Mouse (Mus musculus) hindbrain, embryonic 13.5 days (tissue): ENCODE data around the gene Kcnmb1. TPM values are rescaled to one million over a fixed set of nuclear protein-coding genes. Genes with fewer than 3 reads are reported as not detected.

Source experiments
- ATAC-seq: fragments of 200-750 bp; cut with Nextera tagmentation; 2 replicates; pipeline ENCODE4 v1.8.0; 2017; ENCODE audit warnings: moderate TSS enrichment; ENCODE audit not compliant: low FRiP score
- H3K27ac ChIP-seq: fragments of 300-500 bp; sonication (generic); 2 replicates; pipeline ENCODE4 v1.5.1; 2015; ENCODE audit warnings: inconsistent platforms, mild to moderate bottlenecking, moderate library complexity
- H3K27me3 ChIP-seq: fragments of 300-500 bp; sonication (generic); 2 replicates; pipeline ENCODE4 v1.6.1; 2015; ENCODE audit warnings: mild to moderate bottlenecking, inconsistent platforms
- H3K36me3 ChIP-seq: fragments of 300-500 bp; sonication (generic); 2 replicates; pipeline ENCODE4 v1.6.1; 2015; ENCODE audit warnings: mild to moderate bottlenecking, inconsistent platforms
- H3K4me1 ChIP-seq: fragments of 300-500 bp; sonication (generic); replicated peaks from 2 replicates; pipeline ENCODE4 v1.6.1; 2015; ENCODE audit warnings: inconsistent platforms
- H3K4me2 ChIP-seq: fragments of 300-500 bp; sonication (generic); 2 replicates; pipeline ENCODE4 v1.6.1; 2015; ENCODE audit warnings: inconsistent platforms, mild to moderate bottlenecking, moderate library complexity
- H3K4me3 ChIP-seq: fragments of 300-500 bp; sonication (generic); 2 replicates; pipeline ENCODE4 v1.5.1; 2015; ENCODE audit warnings: mild to moderate bottlenecking, inconsistent platforms
- H3K9ac ChIP-seq: fragments of 300-500 bp; sonication (generic); 2 replicates; pipeline ENCODE4 v1.6.1; 2015; ENCODE audit warnings: mild to moderate bottlenecking, inconsistent platforms
- H3K9me3 ChIP-seq: fragments of 300-500 bp; sonication (generic); 2 replicates; pipeline ENCODE4 v1.6.1; 2016; ENCODE audit warnings: inconsistent platforms
- WGBS: fragments of 180-500 bp; shearing (Covaris S2); methylation state at CpG from one replicate; pipeline ENCODE4 v1.1.7; 2015; 5-methylcytosine and 5-hydroxymethylcytosine counted together
- polyA plus RNA-seq: library from polyadenylated mRNA; unstranded; fragments of >200 nt; fragmentation: Nextera tagmentation; extraction: Ambion mirVana; gene quantifications from 2 replicates; pipeline ENCODE4 v1.2.1, GENCODE M21; 2015

Gene Kcnmb1
- polyA plus RNA-seq, 1 experiment from 2014 or later, result 0.27 TPM

GRCm38 (mm10) chr11:33929412-33929811 is 33.4 kb upstream of the Kcnmb1 start:
- peaks cover 8% of the 10 kb centered on the region; the same call in 1 of the 2 replicates for H3K27me3 ChIP-seq
- 64% methylated on average over 11 of the region's 11 CpGs for WGBS
- no peak overlapping the region for H3K9ac ChIP-seq
- no peaks in the 10 kb centered on the region for H3K9me3 ChIP-seq
- H3K4me2 ChIP-seq, result no peak overlapping the region
- ATAC-seq, result no peak
- no peak overlapping the region for H3K4me3 ChIP-seq
- H3K36me3 ChIP-seq, result no peaks in the 10 kb centered on the region
- H3K27ac ChIP-seq, result no peak overlapping the region
- peaks cover 20% of the 10 kb centered on the region for H3K4me1 ChIP-seq

- H3K9ac ChIP-seq, result no peak overlapping the region
- H3K4me3 ChIP-seq, result no peak overlapping the region
- H3K4me1 ChIP-seq, result peaks cover 8% of the 10 kb centered on the region; the same call in 1 of the 2 replicates
- peaks cover 6% of the 10 kb centered on the region; the same call in 1 of the 2 replicates for H3K27me3 ChIP-seq
- no peak for ATAC-seq
- no peak overlapping the region for H3K4me2 ChIP-seq
- H3K27ac ChIP-seq, result no peak overlapping the region
- no peaks in the 10 kb centered on the region for H3K36me3 ChIP-seq
- no peaks in the 10 kb centered on the region for H3K9me3 ChIP-seq
- WGBS, result 15% methylated on average over 8 of the region's 10 CpGs
Observed at GRCm38 (mm10) chr11:33931836-33932385, 30.9 kb upstream of the Kcnmb1 start.

- Histone ChIP-seq H3K9me3 (no peaks in the 10 kb centered on the region), H3K36me3 (no peaks in the 10 kb centered on the region), H3K4me3 (no peak overlapping the region), H3K4me2 (no peak overlapping the region), H3K27me3 (peaks cover 6% of the 10 kb centered on the region; the same call in 1 of the 2 replicates), H3K9ac (no peak overlapping the region), H3K27ac (no peak overlapping the region), H3K4me1 (peaks cover 8% of the 10 kb centered on the region; the same call in 1 of the 2 replicates)
- ATAC-seq, result no peak
- 73% methylated on average over 18 of the region's 18 CpGs for WGBS
Observed at GRCm38 (mm10) chr11:33932386-33933111, 30.3 kb upstream of the Kcnmb1 start.

- Histone ChIP-seq H3K4me1 (peaks cover 16% of the 10 kb centered on the region), H3K4me3 (no peak overlapping the region), H3K27me3 (no peaks in the 10 kb centered on the region), H3K27ac (no peak overlapping the region), H3K9me3 (no peaks in the 10 kb centered on the region), H3K9ac (no peak overlapping the region), H3K4me2 (no peak overlapping the region), H3K36me3 (no peaks in the 10 kb centered on the region)
- ATAC-seq, result no peak
- 66% methylated on average over 9 of the region's 9 CpGs for whole genome bisulfite sequencing
Observed at GRCm38 (mm10) chr11:33934286-33934685, 28.5 kb upstream of the Kcnmb1 start.

GRCm38 (mm10) chr11:33937641-33938040 is 25.2 kb upstream of the Kcnmb1 start:
- no peak overlapping the region for H3K27ac ChIP-seq
- H3K9ac ChIP-seq, result no peak overlapping the region
- H3K4me3 ChIP-seq, result no peak overlapping the region
- no peak overlapping the region for H3K4me2 ChIP-seq
- no peaks in the 10 kb centered on the region for H3K9me3 ChIP-seq
- no peaks in the 10 kb centered on the region for H3K36me3 ChIP-seq
- 91% methylated on average over 8 of the region's 8 CpGs for WGBS
- no peak for ATAC-seq
- H3K27me3 ChIP-seq, result no peaks in the 10 kb centered on the region
- H3K4me1 ChIP-seq, result peaks cover 9% of the 10 kb centered on the region; the same call in 1 of the 2 replicates

- WGBS, result 59% methylated on average over 7 of the region's 7 CpGs
- no peak for ATAC-seq
- 0 out of 2 replicates have a peak overlapping the region, but pooled peaks have one; percentile 18 for H3K27ac ChIP-seq
Observed at GRCm38 (mm10) chr11:33938561-33939274, 24.1 kb upstream of the Kcnmb1 start.

GRCm38 (mm10) chr11:33939456-33940113 is 23.2 kb upstream of the Kcnmb1 start:
- H3K36me3 ChIP-seq, result no peaks in the 10 kb centered on the region
- no peak overlapping the region for H3K9ac ChIP-seq
- H3K9me3 ChIP-seq, result no peaks in the 10 kb centered on the region
- peaks cover 8% of the 10 kb centered on the region; the same call in 1 of the 2 replicates for H3K4me1 ChIP-seq
- H3K27ac ChIP-seq, result no peak overlapping the region
- H3K4me3 ChIP-seq, result no peak overlapping the region
- WGBS, result 90% methylated on average over 4 of the region's 4 CpGs
- ATAC-seq, result no peak
- no peak overlapping the region for H3K4me2 ChIP-seq
- H3K27me3 ChIP-seq, result no peaks in the 10 kb centered on the region

More at GRCm38 (mm10) chr11:33938561-33939274, 24.1 kb upstream of the Kcnmb1 start:
- Histone ChIP-seq H3K4me1 (peaks cover 8% of the 10 kb centered on the region; the same call in 1 of the 2 replicates), H3K9me3 (no peaks in the 10 kb centered on the region), H3K36me3 (no peaks in the 10 kb centered on the region), H3K9ac (no peak overlapping the region), H3K27me3 (no peaks in the 10 kb centered on the region), H3K4me3 (no peak overlapping the region), H3K4me2 (no peak overlapping the region)

GRCm38 (mm10) chr11:33943565-33943964 is 19.2 kb upstream of the Kcnmb1 start:
- Histone ChIP-seq H3K4me2 (no peak overlapping the region), H3K36me3 (no peaks in the 10 kb centered on the region), H3K4me1 (peaks cover 7% of the 10 kb centered on the region; the same call in 1 of the 2 replicates), H3K9me3 (no peaks in the 10 kb centered on the region), H3K27ac (no peak overlapping the region), H3K4me3 (no peak overlapping the region), H3K9ac (no peak overlapping the region), H3K27me3 (no peaks in the 10 kb centered on the region)
- 70% methylated on average over 1 of the region's 1 CpGs for WGBS
- no peak for ATAC-seq

- no peaks in the 10 kb centered on the region for H3K27me3 ChIP-seq
- H3K9me3 ChIP-seq, result no peaks in the 10 kb centered on the region
- H3K9ac ChIP-seq, result no peak overlapping the region
- H3K36me3 ChIP-seq, result no peaks in the 10 kb centered on the region
- ATAC-seq, result no peak
- 62% methylated on average over 4 of the region's 4 CpGs for WGBS
- peaks cover under 1% of the 10 kb centered on the region; the same call in 1 of the 2 replicates for H3K4me1 ChIP-seq
- H3K4me3 ChIP-seq, result no peak overlapping the region
- no peak overlapping the region for H3K4me2 ChIP-seq
- H3K27ac ChIP-seq, result no peak overlapping the region
Observed at GRCm38 (mm10) chr11:33944067-33944785, 18.6 kb upstream of the Kcnmb1 start.

- H3K4me3 ChIP-seq, result no peak overlapping the region
- H3K27ac ChIP-seq, result no peak overlapping the region
- H3K36me3 ChIP-seq, result no peaks in the 10 kb centered on the region
- 87% methylated on average over 9 of the region's 9 CpGs for WGBS
- H3K9me3 ChIP-seq, result no peaks in the 10 kb centered on the region
- no peak for ATAC-seq
- no peak overlapping the region for H3K4me2 ChIP-seq
- no peaks in the 10 kb centered on the region for H3K4me1 ChIP-seq
- no peaks in the 10 kb centered on the region for H3K27me3 ChIP-seq
- no peak overlapping the region for H3K9ac ChIP-seq
Observed at GRCm38 (mm10) chr11:33944786-33945328, 18.0 kb upstream of the Kcnmb1 start.

GRCm38 (mm10) chr11:33946501-33946900 is 16.3 kb upstream of the Kcnmb1 start:
- ATAC-seq, result no peak

More at GRCm38 (mm10) chr11:33946501-33946900, 16.3 kb upstream of the Kcnmb1 start:
- 90% methylated on average over 4 of the region's 4 CpGs for WGBS
- H3K36me3 ChIP-seq, result no peaks in the 10 kb centered on the region
- H3K9me3 ChIP-seq, result no peaks in the 10 kb centered on the region
- H3K27me3 ChIP-seq, result no peaks in the 10 kb centered on the region
- H3K27ac ChIP-seq, result no peak overlapping the region
- H3K4me3 ChIP-seq, result no peak overlapping the region
- H3K9ac ChIP-seq, result no peak overlapping the region
- no peak overlapping the region for H3K4me2 ChIP-seq
- H3K4me1 ChIP-seq, result no peaks in the 10 kb centered on the region
